Mouse (Mus musculus) sigmoid colon, adult 10 weeks (tissue): ENCODE results near the gene Rnf113a1. TPM values are rescaled to one million over a fixed set of nuclear protein-coding genes. Genes with fewer than 3 reads are reported as not detected.

Experiments used
- polyA plus RNA-seq: library from polyadenylated mRNA; stranded (reverse); fragments of 350-450 nt; fragmentation: Illumina TruSeq; extraction: RNeasy Lipid Tissue Mini Kit (QIAGEN cat#74804); gene quantifications from one replicate; pipeline ENCODE4 v1.2.3, GENCODE M21; 2014; ENCODE audit warnings: low read depth, low replicate concordance

Gene Rnf113a1
- polyA plus RNA-seq: not detected

DNA sequence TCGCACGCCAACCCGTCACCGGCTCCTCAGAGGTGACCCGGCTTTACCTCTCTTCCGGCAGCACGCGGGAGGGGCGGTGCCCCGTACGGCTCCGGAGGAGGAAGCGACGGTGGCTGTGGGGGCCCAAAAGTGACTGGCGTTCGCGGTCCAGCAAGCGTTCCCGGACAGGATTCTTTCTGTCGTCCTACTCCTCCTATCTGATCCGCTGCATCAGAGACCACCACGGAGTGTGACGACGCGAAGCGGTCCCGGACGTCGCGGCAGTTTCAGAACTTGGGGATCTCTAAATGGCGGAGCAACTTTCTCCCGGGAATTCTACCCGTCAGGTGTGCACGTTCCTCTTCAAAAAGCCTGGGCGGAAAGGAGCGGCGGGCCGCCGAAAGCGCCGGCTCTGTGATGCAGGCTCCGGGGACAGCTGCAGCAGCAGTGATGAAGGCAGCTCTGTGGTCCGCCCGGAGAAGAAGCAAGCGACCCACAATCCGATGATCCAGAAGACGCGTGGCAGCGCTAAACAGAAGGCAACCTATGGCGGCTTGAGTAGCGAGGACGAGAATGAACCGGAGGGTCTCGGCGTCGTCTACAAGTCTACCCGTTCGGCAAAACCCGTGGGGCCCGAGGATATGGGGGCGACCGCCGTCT lies at the start of gene Rnf113a1, which contains the start of gene Ndufa1:
Rnf113a1 (plus strand) TSS at position 141 of the 639 bp plus-strand sequence.
Ndufa1 (minus strand) TSS at position 59 of the 639 bp plus-strand sequence.

GRCm38 (mm10) chrX:37168742-37169141 lies 22.3 kb upstream of the Rnf113a1 start, which contains the start of gene Akap14:
TSS of gene Akap14 (minus strand) at chrX:37168842.

GRCm38 (mm10) chrX:37210941-37211340 lies 19.9 kb downstream of the Rnf113a1 start, which contains the start of gene Gm9:
TSS of gene Gm9 (minus strand) at chrX:37211041.

GRCm38 (mm10) chrX:37222158-37222557 lies 31.1 kb downstream of the Rnf113a1 start, which contains the start of gene Rhox1:
TSS of gene Rhox1 (minus strand) at chrX:37222258.

Other genes with a start within 250 kb of the Rnf113a1 start
- gene Sept6, start 199.5 kb upstream of the Rnf113a1 start, polyA plus RNA-seq: 17.8 TPM
- gene Sowahd, start 142.4 kb upstream of the Rnf113a1 start, polyA plus RNA-seq: not detected
- 1,455 TPM for gene Rpl39, start 105.8 kb upstream of the Rnf113a1 start, polyA plus RNA-seq
- gene Upf3b, start 80.9 kb upstream of the Rnf113a1 start, polyA plus RNA-seq: 136 TPM
- 54.6 TPM for gene Nkap, start 64.5 kb upstream of the Rnf113a1 start, polyA plus RNA-seq
- not detected for gene Akap14, start 22.4 kb upstream of the Rnf113a1 start, polyA plus RNA-seq
- gene Ndufa1, start 82 bp upstream of the Rnf113a1 start, polyA plus RNA-seq: 318 TPM
- gene Gm9, start 19.8 kb downstream of the Rnf113a1 start, polyA plus RNA-seq: not detected
- not detected for gene Rhox1, start 31.0 kb downstream of the Rnf113a1 start, polyA plus RNA-seq
- gene Rhox2a, start 53.7 kb downstream of the Rnf113a1 start, polyA plus RNA-seq: not detected
- not detected for gene Rhox3a, start 58.7 kb downstream of the Rnf113a1 start, polyA plus RNA-seq
- not detected for gene Rhox4a, start 74.1 kb downstream of the Rnf113a1 start, polyA plus RNA-seq
- not detected for gene Rhox3a2, start 188.8 kb downstream of the Rnf113a1 start, polyA plus RNA-seq
- not detected for gene Rhox4a2, start 199.6 kb downstream of the Rnf113a1 start, polyA plus RNA-seq
- not detected for gene Rhox2b, start 220.8 kb downstream of the Rnf113a1 start, polyA plus RNA-seq
- not detected for gene Rhox4b, start 241.2 kb downstream of the Rnf113a1 start, polyA plus RNA-seq